Mouse (Mus musculus) splenic B cell, adult 2 months (primary cell): ENCODE measurements at regions not wholly inside any gene's neighbourhood (a gene's known extent, or its start where the extent isn't known, plus 50 kb on each side); places are given as distances from the start of the nearest gene placed in this dataset.

ENCODE experiments used
- DNase-seq: peaks from one replicate; pipeline ENCODE4 v3.0.0-alpha.2; 2011; ENCODE audit warnings: low read depth, low spot score
- H3K27me3 ChIP-seq: 2 replicates; pipeline ENCODE4 v1.6.1; 2012; ENCODE audit warnings: mild to moderate bottlenecking, low read length, moderate library complexity, mixed read lengths; ENCODE audit not compliant: control insufficient read depth, poor library complexity, insufficient read depth, severe bottlenecking
- H3K36me3 ChIP-seq: 2 replicates; pipeline ENCODE4 v1.6.1; 2012; ENCODE audit warnings: mild to moderate bottlenecking, low read length, moderate library complexity, mixed read lengths; ENCODE audit not compliant: control insufficient read depth, poor library complexity, insufficient read depth, severe bottlenecking

DNA sequence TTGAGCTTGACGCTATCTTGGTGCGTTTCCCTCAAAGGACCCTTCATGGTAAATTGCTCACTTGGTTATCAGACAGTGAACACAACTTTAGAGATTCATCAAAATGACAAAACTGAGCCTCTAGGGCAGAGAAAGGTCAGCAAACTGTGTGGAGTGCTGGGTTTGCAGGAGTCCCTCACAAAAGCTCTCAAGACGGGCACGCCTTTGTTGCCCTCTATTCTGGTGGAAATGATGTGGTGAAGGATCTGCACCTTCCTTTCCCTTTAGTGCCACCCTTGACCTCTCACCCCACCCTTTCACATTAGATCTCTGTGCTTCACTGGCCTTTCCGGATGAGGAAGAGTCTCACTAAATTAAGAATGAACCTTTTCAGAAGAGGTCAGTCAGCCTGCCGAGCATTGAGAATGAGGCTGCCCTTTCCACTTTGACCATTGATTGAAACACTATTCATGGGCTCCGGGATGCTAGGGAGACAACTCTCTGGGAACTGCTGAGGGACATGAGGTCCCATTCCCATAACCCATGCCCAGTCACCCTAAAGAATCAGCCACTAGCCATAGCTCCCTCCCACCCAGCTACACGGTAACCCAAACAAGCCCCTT, 182.9 kb upstream of the Sfrp2 start:
- Histone ChIP-seq H3K27me3 (no peaks in the 10 kb centered on the region), H3K36me3 (no peaks in the 10 kb centered on the region)
- DNase-seq, result no peak

DNA sequence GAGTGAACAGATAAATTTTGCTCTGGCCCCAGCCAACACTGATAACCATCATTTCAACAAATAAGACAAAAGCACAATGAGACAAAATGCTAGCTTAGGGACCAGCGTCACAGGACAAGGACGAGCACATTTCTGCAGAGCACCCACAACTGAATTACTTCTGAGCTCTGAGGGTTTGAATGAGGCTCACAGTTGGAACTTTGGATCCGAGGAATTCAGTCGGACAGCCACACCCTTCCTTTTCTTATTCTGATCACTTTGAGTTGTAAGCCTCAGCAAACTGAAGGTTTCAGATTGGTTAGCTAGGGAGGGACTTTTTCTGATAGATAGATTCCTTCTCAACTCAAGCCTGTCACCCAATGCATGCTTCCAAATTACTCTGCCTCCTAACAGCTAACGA, 180.0 kb upstream of the Sfrp2 start:
- Histone ChIP-seq H3K27me3 (no peaks in the 10 kb centered on the region), H3K36me3 (no peaks in the 10 kb centered on the region)
- no peak for DNase-seq

DNA sequence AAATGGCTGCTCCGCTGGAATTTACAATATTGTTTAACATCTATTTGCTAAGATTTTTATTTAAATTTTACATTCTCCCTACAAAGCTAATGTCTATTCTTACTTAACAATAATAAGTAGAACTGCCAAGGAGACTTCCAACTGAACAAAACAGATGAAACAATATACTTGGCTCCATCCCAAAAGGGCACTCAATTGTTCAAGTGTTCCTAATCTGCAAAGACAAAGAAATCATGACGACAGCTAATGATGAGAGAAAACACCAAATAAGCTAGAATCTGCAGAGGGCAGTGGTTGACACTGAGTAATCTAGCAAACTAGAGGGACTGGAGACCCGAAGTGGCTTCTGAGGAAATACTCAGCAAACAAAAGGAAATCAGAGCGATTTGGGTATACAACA, 179.6 kb upstream of the Sfrp2 start:
- Histone ChIP-seq H3K27me3 (no peaks in the 10 kb centered on the region), H3K36me3 (no peaks in the 10 kb centered on the region)
- no peak for DNase-seq

DNA sequence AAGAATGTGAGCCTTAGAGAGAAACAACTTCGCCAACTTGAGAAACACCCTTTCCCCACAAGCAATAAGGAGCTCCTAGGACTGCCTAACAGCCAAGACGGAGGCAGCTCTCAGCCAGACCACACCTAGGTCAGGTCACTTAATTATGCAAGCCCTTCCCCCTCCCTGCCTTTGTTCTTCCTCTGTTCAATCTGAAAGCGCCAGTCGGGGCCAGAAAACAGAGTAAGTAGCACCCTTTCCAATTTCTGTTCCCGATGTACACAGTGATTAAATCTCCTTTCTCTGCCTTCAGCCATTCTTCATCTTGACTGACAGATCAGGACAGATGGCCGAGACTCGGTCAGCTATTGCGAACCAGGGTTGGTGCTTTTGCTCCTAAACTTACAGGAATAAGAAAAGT, 177.0 kb upstream of the Sfrp2 start:
- Histone ChIP-seq H3K27me3 (no peaks in the 10 kb centered on the region), H3K36me3 (no peaks in the 10 kb centered on the region)
- DNase-seq, result no peak

DNA sequence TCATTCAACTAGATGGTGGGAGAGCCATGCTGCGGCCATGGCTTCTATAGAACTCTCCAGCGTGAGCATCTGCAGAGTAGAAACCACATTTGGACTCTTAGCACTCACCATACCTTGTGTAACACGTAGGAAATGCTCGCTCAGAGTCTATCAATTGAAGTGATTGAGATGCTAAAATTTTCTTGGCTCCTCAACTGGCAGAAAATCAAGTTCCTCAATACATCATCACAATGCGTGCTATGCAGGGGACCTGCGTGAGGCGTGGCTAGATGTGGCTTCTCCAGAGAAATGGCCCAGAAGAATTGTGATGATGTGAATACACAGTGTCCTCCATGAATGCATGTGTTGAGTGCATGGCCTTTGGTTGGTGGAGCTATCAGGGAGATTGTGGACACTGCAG, 174.9 kb upstream of the Sfrp2 start:
- no peaks in the 10 kb centered on the region for H3K27me3 ChIP-seq

DNA sequence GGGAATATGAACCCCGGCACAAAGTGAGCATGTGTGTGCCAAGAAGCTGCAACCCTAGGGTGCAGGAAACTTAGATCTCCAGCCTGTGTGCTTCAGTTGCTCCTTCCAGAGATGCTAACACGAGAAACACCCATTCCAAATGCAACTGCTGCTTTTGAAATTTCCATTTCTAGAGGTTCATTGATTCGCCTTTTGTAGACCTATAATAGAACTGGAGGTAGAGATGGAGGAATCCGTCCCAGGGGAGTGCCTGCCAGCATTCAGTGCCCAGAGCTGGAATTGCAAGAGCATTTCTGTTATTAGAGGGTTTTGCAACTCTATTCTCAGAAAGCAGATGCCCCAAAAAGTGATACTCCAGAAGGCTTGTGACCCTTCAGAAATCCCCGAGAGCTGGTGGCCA, 172.8 kb upstream of the Sfrp2 start:
- Histone ChIP-seq H3K36me3 (no peaks in the 10 kb centered on the region), H3K27me3 (no peaks in the 10 kb centered on the region)
- no peak for DNase-seq

More for the DNA sequence above, 174.9 kb upstream of the Sfrp2 start:
- no peaks in the 10 kb centered on the region for H3K36me3 ChIP-seq
- DNase-seq, result no peak

DNA sequence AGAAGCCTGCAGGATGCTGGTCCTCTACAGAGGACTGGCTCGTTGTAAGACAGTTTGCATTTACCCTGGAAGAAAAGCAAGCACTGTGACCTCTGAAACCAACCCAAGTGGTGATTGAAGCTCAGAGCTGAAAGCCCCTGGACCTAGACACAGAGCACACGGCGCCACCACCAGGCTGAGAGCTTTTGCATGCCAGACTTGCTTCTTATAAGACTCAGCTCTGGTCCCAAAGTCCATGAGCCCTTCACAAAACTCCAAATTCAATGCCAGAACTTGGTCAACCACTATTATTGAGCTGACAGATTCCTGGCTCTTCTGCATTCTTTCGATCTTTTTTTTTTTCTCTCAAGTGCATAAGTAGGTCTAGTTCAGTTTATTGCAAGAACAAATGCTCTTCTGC, 164.6 kb upstream of the Sfrp2 start:
- Histone ChIP-seq H3K27me3 (no peaks in the 10 kb centered on the region), H3K36me3 (no peaks in the 10 kb centered on the region)
- no peak for DNase-seq

DNA sequence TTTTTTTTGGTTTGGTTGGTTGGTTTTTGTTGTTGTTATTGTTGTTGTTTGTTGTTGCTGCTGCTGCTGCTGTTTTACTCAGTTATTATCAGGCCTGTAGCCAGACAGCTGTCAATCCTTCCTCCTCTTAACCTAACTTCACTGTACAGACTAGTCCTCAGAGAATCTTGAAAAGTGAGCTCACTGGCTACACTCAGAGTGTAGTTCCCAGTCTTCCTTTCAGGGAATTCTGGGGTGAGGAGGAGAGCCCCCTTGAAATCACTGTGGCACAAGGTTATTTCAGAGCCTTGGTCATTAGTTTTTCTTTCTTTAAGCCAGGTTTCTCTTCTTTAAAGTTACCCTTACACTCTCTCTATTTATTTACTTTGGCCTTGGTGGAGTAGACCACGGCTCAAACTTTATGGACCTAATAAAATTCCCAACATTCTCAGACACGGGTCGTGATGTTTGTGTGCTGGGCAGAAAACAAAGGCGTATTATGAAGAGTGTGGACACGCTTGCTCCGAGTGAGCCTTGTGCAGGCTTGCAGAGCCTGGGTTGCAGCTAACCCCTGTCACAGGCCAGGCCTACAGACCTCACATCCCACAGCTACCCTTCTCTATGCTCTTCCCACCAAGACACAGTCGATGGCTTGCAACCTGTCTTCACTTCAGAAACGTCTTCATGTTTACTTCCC, 156.9 kb upstream of the Sfrp2 start:
- Histone ChIP-seq H3K27me3 (no peaks in the 10 kb centered on the region), H3K36me3 (no peaks in the 10 kb centered on the region)
- DNase-seq, result no peak

DNA sequence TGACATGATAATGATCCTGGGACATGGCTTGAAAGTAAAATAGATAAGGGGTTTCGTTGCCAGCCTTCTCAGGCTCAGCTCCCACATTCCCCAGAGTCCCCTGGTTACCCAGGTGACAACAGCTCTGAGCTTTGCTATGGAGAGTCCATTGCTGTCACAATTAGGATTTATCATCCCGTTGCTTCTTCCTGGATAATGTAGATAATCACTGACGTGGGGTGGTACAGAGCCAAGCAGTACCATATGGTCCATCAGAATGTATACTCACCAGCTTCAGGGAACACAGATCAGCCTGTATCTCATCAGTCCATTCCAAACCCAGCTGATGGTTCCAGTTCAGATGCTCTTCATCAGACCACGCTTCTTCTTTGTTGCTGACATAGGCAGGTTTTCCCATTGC, 145.7 kb upstream of the Sfrp2 start:
- Histone ChIP-seq H3K36me3 (no peaks in the 10 kb centered on the region), H3K27me3 (no peaks in the 10 kb centered on the region)
- DNase-seq, result no peak

DNA sequence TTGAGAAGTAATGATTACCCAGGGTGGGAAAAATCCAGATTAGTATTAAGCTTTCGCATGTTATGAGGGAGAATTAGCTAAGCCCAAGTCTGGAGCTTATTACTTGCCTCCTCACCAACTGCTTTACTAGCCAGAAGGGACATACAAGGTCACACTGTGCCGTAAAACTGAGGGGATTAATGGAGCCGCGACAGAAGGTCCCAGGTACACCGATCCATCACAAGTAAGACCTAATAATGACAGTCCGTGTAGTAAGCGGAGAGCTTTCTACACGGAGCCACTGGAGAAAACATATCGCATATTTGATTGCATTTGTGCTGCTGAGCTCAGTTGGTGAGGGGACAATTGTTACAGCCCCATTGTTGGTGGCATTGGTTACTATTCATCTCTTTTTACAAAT, 133.1 kb upstream of the Sfrp2 start:
- no peaks in the 10 kb centered on the region for H3K36me3 ChIP-seq
- H3K27me3 ChIP-seq, result no peaks in the 10 kb centered on the region
- DNase-seq, result no peak

DNA sequence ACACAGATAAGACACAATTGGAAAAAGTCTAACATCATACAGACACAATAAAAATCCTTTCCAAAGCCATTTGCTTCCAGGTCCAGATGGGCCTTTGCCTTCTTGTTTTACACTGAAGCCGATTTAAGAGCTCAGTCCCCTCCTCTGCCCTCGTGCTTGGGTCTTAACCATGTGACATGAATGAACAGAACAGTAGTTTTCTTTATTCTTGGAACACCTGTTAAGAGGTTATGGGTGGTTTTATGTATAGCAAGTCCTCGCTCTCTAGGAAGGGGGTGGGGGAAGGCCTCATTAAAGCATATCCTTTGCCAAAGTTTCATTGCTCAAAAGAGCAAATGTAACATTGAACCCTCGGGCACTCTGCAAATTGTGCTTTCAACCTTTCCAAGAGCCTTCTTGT, 125.7 kb upstream of the Sfrp2 start:
- Histone ChIP-seq H3K36me3 (no peaks in the 10 kb centered on the region), H3K27me3 (no peaks in the 10 kb centered on the region)
- no peak for DNase-seq

DNA sequence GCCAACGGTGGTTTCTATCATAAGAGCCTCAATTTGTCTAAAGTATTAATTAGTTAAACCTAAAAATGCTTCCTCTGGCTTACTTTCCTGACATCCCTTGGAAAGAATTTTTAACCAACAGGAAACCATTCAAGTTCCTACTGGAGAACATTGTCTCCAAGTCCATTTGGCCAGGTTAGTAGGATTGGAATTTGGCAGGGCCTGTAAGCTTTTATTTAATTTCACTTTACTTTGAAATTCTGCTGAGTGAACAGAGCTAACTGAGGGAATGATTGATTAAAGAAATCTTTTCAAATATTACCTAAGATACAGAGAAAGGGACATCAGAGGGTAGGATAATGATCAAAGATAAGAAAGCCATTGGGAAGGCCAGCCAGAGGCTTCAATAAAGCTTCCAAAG, 102.4 kb upstream of the Sfrp2 start:
- Histone ChIP-seq H3K27me3 (no peaks in the 10 kb centered on the region), H3K36me3 (no peaks in the 10 kb centered on the region)
- no peak for DNase-seq

DNA sequence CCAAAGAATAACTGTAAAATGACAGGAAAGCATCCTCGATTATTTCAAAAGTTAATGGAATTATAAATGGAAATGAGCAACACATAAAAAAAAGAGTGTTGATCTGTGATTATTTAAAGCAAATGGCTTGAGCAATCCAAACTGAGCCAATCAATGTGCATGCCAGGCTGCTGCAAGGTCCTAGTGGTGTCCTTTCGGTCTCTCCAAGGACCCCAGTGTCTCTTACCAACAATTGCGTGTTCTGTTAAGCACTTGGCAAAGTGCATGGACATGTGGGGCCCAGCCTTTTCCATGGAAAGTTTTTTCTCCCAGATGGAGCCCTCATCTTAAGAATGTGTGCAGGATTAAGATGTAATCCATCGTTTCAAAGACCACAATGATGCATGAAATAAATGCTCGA, 90.0 kb upstream of the Sfrp2 start:
- H3K36me3 ChIP-seq, result no peaks in the 10 kb centered on the region
- H3K27me3 ChIP-seq, result no peaks in the 10 kb centered on the region
- no peak for DNase-seq

DNA sequence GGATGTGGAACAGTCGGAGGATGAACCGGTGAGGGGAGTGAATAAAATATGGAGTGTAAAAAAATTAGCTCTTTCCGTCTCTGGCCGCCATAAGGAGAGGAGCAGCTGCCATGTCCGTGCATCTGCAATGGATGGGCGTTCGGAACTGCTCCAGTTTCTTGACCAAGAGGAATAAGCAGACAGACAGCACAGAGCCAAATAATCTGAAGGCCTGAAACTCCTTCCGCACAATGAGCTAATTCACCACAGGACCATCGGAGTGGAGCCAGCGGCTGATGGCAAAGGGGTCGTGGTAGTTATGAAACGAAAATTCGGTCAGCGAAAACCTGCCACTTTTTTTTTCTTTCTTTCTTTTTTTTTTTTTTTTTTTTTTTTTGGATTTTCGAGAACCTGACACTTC, 79.5 kb upstream of the Sfrp2 start:
- DNase-seq, result no peak
- H3K36me3 ChIP-seq, result no peaks in the 10 kb centered on the region
- no peaks in the 10 kb centered on the region for H3K27me3 ChIP-seq

DNA sequence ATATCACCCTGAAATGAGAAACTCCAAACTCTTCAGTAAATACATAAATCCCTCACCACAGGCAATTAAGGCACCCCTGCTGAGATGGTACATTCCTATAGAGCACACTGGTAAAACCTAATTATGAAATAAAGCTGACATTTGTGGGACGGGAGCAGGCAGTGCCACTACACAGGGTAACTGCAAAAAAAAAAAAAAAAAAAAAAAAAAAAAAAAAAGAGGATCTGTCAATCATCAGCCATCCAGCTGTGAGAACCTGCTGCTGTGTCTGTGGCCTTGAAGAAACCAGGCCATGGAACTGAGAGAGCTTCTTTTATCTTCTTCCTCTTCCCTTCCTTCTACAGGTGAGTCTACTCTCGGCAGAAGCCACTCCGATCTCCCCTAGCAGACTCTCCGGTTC, 78.6 kb upstream of the Sfrp2 start:
- H3K27me3 ChIP-seq, result no peaks in the 10 kb centered on the region
- H3K36me3 ChIP-seq, result no peaks in the 10 kb centered on the region
- DNase-seq, result no peak
